Mouse (Mus musculus) granulocyte monocyte progenitor cell, adult 5-6 weeks (primary cell): ENCODE measurements around the gene Ubtd1. TPM values are rescaled to one million over a fixed set of nuclear protein-coding genes. Genes with fewer than 3 reads are reported as not detected.
A peak's percentile ranks its signal among the peaks of the same experiment; 100 is the strongest.

ENCODE experiments used
- ATAC-seq: replicated peaks from 2 replicates; pipeline ENCODE4 v1.8.0; 2016; ENCODE audit warnings: mild to moderate bottlenecking, moderate TSS enrichment, inconsistent platforms; ENCODE audit not compliant: poor library complexity, severe bottlenecking
- total RNA-seq, 2 experiments: library from RNA; stranded (forward) in 1 of 2; stranded (reverse) in 1 of 2; fragments of 200-712, 200-1000 nt in 1 of 2; fragments of >200 nt in 1 of 2; fragmentation: Nextera tagmentation in 1 of 2; gene quantifications; 2 replicates each; pipeline ENCODE4 v1.2.3; 2014 to 2017

The Ubtd1 gene
- total RNA-seq, 2 experiments from 2014 or later = 6.4 to 38.5 TPM

DNA sequence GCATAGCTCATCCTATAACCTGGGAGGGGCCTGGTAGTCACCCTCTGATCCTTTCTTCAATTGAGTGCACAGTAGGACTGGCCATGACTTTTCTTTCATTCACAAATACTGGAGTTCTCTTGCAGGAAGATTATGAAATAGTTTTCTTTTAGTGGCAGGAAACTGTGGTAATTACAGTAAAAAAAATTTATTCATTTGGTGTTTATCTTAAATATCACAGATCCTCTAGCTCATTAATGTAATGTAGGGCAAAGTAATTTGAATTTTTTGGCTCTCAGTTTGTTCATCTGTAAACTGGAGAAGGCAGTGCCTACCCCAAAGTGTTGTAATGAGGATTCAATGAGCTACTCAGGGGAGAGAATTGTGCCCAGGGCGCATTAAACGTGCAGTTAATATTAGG, 11.4 kb downstream of the Ubtd1 start:
- peak; percentile 47 for ATAC-seq

DNA sequence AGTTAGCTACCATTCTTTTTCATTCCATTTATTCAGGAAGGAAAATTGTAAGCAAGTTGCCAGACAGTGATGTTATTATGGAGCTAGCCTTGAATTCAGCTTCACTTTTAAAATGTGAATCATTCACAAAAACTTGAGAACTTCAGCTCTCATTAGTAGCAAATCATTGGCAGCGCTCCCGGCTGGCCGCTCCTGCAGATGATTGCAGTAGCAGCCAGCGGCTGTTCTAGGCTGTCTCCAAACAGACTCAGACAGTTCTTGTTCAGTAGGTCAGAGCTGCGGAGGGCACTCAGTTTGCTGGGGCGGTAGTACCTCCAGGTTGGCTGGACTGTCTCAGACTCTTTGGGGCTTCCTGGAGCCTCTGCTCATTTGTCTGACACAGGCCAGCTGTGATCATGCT, 11.9 kb downstream of the Ubtd1 start:
- no peak for ATAC-seq

DNA sequence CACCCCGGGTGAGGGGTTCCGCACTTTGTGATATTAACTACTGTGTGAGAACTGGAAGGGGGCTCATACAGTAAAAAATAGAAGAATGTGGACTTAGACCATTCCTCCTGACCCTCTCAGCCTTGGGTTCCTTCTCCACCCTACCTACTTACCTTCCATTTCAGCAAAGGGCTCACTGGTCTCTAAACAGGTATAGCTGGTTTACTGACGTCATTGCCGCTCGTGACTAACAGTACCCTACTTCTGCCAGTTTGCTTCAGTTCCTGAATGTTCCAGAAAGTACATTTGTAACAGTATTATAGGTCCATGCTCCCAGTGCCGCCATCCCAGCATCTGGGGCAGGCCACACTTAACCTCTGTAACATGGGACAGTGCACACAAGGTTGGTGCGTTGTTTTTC, 12.5 kb downstream of the Ubtd1 start:
- no peak for ATAC-seq

DNA sequence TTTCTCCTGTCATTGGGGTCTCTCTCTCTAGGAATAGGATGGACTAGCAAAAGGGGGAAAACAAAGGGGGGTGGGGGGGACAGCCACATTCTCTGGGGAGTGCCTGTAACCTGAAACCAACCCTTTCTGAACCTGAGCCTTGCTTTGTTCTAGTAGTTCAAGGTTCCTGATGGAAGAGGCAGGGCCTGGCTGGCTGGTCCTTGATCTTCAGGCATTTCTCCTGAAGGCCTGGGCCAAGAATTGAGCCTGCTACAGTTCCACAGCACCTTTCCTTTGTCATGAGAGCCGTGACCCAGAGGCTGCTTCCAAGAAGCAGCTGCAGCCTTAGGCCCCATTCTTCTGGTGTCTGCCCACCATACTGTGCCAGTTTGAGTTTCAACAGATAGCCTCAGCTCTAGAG, 13.9 kb downstream of the Ubtd1 start:
- ATAC-seq = no peak

DNA sequence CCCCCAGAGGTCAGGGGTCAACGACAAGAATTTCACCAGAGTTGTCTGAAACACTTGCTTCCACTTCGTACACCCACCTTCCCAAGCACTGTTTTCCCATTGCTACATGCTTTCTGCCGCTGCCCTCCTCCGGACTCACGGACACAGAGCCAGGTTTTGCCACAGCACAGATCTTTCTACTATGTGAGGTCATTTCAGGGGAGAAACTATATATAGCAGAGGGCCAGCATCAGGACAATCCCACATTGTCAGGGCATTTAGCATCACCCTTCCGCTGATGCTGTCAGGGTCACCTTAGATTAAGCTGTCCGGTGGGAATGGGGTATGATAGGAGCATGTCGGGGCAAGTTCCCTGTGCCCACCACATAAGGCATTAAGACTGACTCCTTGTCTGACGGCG, 15.5 kb downstream of the Ubtd1 start:
- no peak for ATAC-seq

DNA sequence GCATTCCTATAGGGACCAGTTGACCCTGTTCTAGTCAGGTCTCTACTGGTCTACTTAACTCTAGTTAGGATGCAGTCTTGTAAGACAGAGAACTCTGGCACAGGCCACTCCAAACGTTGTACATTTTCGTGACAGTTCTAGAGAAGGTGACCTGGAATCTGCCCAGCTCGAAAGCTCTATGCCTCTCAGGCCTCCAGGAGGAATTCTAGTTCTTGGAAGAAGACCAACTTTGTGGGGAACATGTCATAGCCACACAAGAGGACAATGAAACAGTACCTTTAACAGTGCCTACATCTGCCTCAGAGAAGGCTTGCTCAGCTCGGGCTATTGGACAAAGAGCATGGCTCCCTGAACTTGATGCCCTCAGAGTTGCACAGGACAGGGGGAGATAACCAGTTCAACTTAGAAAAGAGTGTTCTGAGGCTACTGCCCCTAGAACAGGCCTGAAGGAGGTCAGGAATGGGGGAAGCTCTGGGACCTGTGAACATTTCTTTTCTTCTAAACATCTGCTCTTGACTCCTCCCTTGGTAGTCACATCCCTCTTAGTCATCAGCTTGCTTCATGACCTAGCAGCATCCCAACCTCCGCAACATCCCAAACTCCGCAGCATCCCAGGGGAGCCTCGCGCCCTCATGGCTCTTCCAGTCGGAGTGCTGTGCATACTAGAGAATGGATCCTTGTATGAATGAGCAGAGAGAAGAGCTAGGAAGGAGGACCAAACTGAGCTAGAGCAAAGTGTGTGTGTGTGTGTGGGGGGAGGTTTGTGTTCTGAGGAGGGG, 17.4 kb downstream of the Ubtd1 start:
- no peak for ATAC-seq

DNA sequence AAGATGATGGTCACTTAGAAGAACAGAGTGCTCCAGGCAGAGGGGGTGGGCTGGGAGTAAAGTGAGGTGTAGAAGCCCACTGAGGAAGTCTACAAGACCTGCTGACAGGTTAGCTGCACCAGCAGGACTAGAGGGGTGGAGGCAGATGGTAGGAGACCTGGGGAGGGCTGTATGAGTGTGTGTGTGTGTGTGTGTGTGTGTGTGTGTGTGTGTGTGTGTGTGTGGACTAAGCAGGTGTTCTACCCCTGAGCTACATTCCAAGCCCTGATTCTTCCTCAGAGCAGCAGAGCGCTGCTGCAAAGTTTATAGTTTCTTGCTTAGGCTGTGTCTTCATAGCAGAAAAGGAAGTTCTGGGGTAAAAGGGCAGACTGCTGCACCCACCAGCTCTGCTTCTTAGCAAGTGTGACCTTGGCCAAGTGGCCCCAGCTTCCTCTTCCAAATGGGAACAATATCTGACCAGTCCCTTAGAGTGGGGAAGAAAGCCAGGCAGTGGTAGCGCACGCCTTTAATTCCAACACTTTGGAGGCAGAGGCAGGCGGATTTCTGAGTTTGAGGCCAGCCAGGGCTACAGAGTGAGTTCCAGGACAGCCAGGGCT, 18.2 kb downstream of the Ubtd1 start:
- peak; percentile 72 for ATAC-seq

DNA sequence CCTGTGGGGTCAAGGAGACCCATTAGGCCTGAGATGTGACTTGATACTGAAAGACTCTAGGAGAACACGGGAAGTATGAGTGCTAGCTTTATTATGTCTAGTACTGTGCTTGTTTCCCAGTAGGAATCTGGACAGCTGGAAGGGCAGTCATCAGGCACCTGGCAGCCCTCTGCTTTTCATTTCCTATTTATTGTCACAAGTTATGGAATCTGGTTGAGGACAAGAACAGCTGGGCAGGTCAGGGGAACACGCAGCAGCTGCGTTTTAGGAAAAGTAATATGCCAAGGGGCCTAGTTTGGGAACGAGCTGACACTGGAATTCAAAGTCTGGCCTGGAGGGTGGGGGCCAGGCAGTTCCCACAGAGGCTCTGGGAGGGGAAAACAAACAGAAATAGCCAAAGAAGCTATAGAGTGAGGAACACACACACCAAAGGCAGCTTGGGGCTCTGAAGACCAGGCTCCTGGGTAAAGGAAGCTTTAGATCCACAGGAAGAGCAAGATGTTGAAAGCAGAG, 18.9 kb downstream of the Ubtd1 start:
- ATAC-seq = no peak

DNA sequence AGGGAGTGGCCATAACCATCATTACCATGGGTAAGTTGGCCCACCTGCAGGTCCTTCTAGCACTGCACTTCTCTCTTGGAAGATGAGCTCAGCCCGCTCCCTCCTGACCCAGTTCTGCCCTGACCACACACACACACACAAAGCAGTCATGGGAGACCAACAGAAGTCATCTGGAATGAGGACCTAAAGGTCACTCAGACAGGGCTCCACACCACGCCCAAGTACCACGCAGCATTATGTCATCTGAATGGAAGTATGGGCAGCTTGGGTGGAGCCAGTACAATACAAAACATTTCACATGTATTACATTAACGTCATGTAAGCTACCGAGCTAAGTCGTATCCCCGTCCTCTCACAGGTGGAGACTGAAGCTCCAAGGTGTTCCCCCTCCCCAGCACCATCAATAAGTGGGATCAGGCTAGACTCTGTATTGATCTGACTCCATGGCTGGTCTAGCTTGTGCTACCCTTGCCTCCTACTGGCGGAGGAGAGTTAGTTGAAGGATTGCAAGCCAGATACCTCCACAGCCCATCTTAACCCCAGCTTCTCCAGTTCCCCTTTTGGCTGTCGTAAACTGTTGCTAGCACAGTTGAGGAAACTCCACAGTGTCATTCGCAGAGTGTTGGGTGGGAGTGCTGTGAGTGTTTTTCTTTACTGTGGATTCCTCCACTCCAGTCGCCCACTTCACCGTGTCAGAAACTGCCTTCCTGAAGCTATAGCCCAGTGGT, 19.9 kb downstream of the Ubtd1 start:
- peak; percentile 58 for ATAC-seq

DNA sequence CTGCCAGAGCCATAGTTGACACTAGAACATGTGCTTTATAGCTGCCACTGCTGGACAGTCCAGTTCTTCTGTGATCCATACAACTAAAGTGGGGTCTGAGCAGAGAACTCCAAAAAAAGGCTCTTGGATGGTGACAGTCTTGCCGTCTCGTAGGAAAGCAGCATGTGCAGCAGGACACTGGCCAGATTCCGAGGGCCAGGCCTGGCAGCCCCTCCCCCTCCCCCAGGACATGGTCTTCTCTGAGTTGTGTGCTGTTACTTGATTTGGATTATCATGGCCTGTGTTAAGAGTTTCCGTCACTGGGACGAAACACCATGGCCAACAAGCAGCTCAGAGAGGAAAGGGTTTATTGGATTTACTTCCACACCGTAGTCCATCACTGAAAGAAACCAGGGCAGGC, 22.7 kb downstream of the Ubtd1 start:
- ATAC-seq = no peak

DNA sequence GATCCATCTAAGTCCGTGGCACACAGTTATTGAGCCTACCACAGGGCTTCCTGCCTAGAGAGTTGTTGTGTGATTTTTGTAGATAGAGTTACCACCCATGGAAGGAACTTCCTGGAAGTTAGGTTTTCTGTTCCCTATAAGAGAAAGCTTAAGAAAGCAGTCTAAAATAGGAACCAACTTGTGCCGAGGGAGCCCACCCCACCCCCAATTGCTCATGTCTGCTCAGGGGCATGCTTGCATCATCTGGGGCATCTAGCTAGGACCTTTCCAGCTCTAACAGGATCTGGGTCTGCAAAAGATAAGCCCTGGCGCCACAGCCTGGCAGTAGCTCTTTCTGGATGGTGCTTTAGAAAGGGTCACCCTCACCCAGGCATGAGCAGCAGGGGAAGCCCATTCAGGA, 24.1 kb downstream of the Ubtd1 start:
- peak; percentile 80 for ATAC-seq

DNA sequence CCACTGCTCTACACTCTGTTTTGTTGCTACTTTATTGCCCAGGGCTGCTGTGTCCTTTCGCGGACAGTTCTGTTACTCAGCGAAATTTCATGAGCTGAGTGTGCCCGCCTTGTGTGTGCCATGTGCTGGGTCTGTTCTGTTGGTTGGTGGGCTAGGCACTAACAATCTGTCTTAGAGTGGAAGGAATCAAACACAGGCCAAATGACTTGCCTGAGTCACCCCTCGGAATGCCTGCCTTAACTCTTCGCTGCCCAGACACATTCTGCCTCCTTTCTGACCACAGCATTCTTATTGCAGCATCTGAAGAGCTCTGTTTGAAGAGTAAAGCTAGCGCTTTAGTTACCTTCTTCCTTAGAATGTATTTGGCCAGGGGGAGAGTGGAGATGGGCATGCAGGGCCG, 25.0 kb downstream of the Ubtd1 start:
- no peak for ATAC-seq

DNA sequence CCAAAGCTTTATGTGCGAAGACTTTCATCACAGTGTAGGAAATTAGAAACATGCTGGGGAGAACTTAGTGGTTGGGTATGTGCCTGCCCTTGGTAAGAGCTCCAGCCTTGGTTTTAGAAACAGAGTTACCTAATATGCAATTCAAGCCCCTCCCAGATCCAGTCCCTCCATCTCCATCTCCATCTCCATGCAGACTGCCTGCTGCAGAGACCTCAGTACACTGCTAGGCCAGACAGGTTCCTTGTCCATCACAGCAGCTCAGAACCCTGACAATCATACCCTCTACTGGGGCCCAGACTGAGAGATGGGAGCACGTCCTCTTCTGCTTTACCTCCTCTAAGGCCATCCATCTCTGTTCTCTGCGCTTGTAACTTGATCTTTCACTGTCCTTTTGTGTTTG, 27.0 kb downstream of the Ubtd1 start:
- ATAC-seq = no peak

DNA sequence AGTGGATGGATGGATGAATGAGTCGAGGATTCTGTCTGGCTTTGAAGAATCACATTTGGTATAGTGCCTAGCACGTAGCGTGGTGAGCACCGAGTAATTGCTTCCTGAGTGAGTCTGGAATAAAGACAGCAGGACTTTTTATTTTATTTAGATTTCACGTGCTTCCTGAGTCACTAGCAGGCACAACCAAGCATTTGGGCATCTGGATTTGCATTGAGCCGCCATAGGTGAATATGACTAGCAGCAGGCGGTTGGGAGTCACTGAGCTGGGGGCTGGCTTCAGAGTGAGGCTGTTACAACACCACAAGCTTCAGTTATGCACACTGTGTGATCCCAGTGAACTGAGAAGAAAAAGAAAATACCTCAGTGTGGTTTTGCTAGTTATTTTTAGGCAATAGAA, 27.5 kb downstream of the Ubtd1 start:
- ATAC-seq = 0 out of 2 replicates have a peak, but pooled peaks have one; percentile 29

DNA sequence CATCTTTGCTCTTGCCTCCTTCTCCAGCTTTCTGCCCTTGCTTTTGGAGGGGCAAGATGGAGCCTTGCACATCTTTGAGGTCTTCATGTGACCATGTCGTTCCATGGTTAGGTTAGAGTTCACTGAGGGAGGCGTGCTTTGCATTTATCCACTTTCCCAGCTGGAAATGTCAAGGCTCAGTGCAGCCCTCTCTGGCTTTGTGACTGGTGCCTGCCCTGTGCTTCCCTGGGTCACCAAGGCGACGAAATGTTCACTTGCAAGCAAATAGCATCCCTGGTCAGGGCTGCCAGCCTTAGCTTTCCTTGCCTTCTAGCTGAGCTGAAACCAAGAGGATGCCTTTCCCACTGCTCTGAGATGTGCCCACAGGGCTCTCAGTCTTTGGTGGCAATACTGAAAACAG, 28.9 kb downstream of the Ubtd1 start:
- ATAC-seq = no peak

DNA sequence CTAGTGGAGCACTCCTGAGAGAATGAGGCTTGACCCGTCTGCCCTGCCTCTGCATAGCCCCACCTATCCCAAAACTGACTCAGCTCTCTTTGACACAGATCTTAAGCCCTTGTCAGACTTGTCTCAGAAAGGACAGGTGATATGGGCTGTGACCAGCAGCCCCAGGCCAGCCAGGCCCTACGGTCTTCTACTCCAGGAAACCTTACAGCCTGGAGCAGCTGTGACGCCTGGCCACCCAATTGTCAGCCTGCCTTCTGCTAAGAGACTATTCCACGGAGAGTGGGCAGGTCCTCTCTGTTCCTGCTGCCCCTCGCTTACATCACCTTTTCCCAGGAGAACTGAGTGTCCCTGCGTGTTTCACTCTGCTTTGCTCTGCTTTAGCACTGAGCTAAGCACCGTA, 29.6 kb downstream of the Ubtd1 start:
- ATAC-seq = no peak

DNA sequence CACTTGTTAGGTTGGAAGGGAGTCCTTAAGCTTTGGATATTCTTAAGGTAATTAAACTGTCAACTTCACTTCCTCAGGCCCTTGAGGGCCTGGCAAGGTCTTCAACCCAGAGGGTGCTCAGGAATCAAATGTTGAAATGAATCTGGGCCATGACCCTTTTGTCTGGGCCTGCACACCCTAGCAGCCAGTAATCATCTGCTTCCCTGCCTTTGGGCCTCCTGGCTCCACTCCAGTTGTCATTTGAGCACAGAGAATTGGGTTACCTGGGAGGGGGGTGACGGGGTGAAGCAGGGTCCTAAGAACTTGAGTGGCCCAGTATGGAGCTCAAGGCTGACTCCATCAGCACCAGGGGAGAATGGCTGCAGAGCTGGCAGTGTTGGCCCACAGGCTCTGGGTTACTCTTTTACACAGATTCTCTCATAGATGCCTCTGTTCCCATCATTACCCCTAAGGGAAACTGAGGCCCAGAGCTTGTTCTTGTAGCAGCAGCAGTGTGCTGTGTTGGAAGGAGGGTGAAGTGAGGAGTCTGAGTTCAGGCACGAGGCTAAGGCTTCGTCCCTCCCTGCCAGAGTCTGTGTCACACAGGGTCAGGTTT, 32.8 kb downstream of the Ubtd1 start:
- no peak for ATAC-seq

DNA sequence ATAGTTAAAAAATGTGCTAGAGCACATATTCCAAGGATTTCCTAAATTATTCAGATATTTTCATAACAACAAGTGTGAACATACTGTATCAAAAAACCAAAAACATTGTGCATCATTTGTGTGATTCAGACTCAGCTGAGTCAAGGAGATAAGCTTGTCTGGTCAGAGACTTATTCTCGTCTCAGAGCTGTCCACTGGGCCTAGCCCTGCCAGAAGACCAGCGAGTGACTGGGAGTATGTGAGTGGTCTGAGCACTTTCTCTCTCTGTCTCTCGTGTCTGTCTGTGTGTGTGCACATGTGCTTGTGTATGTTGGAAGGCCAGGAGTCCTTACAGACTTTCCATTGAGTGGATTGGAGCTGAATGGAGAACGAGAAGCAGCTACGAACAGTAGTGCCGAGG, 33.4 kb downstream of the Ubtd1 start:
- no peak for ATAC-seq

DNA sequence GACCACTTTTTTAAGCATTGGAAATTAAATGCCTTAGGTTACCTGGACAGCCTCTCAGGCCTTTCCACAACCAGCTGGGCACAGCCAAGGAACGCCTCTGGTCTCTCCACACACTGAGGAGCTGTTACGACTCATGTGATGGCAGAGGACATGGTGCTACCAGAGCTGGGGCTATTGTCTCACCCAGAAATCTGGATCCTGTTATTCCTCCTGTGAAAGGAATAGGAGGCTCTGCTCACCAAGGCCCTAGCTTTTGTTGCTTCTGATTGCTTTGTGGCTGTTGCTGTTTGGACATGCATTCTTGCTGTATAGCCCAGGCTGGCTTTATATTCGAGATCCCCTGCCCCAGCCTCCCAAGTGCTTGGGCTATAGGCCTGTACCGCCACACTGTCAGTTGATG, 34.7 kb downstream of the Ubtd1 start:
- ATAC-seq = no peak

DNA sequence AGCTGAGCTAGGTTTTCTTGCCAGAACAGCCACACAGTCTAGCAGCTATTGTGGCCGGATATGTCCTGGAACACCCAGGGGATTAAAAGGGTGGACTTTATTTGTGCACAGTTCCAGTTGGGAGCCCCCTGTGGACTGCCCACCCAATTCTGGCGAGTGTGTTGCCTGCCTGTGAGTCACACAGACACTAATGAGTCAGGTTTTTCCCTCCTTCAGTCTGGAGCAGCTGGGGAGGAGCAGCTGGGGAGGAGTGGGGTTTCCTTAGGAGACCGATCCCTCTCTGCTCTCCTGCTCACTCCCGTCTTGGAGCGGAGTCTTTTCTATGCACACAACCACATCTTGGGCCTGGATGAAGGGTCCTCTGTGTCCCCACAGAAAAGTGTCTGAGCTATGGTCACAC, 35.3 kb downstream of the Ubtd1 start:
- ATAC-seq = no peak
